Mouse (Mus musculus): Measurements from ENCODE around the gene Gm36864. TPM values are rescaled to one million over a fixed set of nuclear protein-coding genes. Genes with fewer than 3 reads are reported as not detected.
"Not testable (repeated sequence)": the region's sequence is repeated elsewhere in the genome, so short reads cannot be mapped to it uniquely, and the experiment has no call there.

Gene Gm36864
- total RNA-seq (2014; rRNA removed) = not detected in 2 replicates
- polyA plus RNA-seq (2012; rRNA removed) = not detected in 2 replicates

DNA sequence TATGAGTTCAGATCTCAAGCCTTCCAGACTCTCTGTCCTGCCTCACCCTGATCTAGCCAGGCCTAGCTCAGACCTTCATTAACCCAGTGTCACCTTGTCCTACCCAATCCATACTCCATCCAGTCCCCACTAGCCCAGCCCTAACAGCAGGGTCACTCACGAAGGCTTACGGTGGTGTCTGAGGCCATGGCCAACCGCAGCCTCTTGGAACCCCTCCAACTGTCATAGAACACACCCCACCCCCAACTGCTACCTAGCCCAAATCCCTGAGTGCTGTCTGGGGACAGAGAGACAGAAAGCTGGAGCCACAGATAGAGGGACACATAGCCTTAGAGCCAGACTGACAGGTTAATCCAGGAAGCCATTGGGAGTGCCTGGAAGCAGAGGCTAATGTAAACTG, at the start of gene Gm36864:
TSS of gene Gm36864 (plus strand) at position 269 of the 400 bp plus-strand sequence.
- no peak for DNase-seq (ENCODE audit: extremely low read depth, low read depth, low spot score)
- 58% methylated on average over 3 of the region's 3 CpGs for WGBS

DNA sequence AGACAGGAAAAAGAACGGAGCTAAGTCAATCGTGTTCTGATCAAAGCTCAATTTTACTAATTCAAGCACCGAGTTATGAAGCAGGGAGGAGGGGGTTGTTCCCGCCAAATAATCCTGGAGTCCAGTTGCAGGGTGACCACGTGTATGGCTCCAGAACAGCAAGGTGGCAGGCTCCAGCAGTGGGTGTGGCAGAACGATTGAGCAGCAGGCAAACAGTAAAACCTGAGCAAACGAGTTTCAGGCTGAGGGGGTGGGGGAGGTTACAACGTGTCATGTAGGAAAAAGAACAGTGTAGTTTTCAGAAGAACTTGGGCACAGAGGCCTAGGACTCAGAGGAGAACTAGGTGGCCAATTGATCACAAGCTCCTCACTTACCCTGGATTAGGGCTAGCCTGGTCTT, 49.5 kb upstream of the Gm36864 start:
- not testable (repeated sequence) for H3K27me3 ChIP-seq (ENCODE audit: control insufficient read depth, insufficient read depth, low read length); H3K4me1 ChIP-seq (ENCODE audit: control insufficient read depth, insufficient read depth, low read length); DNase-seq (ENCODE audit: extremely low read depth, low read depth, low spot score); H3K4me3 ChIP-seq (ENCODE audit: insufficient read depth, low read depth, low read length); H3K9ac ChIP-seq (ENCODE audit: low read depth, low read length); H3K27ac ChIP-seq (replicated peaks; ENCODE audit: insufficient read depth, low read depth, low read length); H3K36me3 ChIP-seq (ENCODE audit: control insufficient read depth, insufficient read depth, low read length); H3K79me2 ChIP-seq (ENCODE audit: control insufficient read depth, insufficient read depth, low read length)
- WGBS = 28% methylated on average over 8 of the region's 8 CpGs

More for the DNA sequence above, at the start of gene Gm36864:
- Histone ChIP-seq H3K4me1 (ENCODE audit: control insufficient read depth, insufficient read depth, low read length) (peaks cover 1% of the 10 kb centered on the region; the same call in 1 of the 2 replicates), H3K27me3 (ENCODE audit: control insufficient read depth, insufficient read depth, low read length) (no peaks in the 10 kb centered on the region), H3K4me3 (ENCODE audit: insufficient read depth, low read depth, low read length) (no peak within 1 kb of the TSS), H3K9ac (ENCODE audit: low read depth, low read length) (no peak within 1 kb of the TSS), H3K27ac (replicated peaks; ENCODE audit: insufficient read depth, low read depth, low read length) (no peak within 1 kb of the TSS), H3K36me3 (ENCODE audit: control insufficient read depth, insufficient read depth, low read length) (no peaks in the 10 kb centered on the region), H3K79me2 (ENCODE audit: control insufficient read depth, insufficient read depth, low read length) (no peaks in the 10 kb centered on the region)
- no peak for TF ChIP-seq CTCF (IDR thresholded peaks at IDR 0.05; ENCODE audit: low read depth, low read length)
- no peak for TF ChIP-seq POLR2A (IDR thresholded peaks at IDR 0.05; ENCODE audit: extremely low read depth, insufficient read depth, low read length)

DNA sequence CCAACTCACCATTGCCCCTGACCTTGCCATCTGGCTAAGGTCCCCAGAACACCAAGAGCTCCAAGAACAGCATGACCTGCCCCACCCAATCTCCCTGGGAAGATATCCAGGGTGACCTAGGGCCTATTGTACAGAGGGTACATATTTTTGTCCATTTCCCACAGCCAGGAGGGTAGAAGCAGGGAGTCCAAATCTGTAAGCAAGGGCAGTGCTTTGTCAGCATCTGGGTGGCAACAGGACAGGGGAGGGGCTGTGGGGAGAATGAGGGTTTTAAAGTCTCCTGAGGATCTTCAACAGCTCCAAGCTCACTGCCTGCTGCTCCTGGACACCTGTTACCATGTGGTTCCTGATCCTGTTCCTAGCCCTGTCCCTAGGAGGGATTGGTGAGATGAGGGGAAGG, 48.0 kb upstream of the Gm36864 start, which contains the start of gene Klk1b24:
TSS of gene Klk1b24 (plus strand) at position 301 of the 400 bp plus-strand sequence.
- not testable (repeated sequence) for H3K9ac ChIP-seq (ENCODE audit: low read depth, low read length); H3K79me2 ChIP-seq (ENCODE audit: control insufficient read depth, insufficient read depth, low read length); H3K4me3 ChIP-seq (ENCODE audit: insufficient read depth, low read depth, low read length); H3K4me1 ChIP-seq (ENCODE audit: control insufficient read depth, insufficient read depth, low read length); H3K36me3 ChIP-seq (ENCODE audit: control insufficient read depth, insufficient read depth, low read length); DNase-seq (ENCODE audit: extremely low read depth, low read depth, low spot score); H3K27ac ChIP-seq (replicated peaks; ENCODE audit: insufficient read depth, low read depth, low read length); H3K27me3 ChIP-seq (ENCODE audit: control insufficient read depth, insufficient read depth, low read length)

DNA sequence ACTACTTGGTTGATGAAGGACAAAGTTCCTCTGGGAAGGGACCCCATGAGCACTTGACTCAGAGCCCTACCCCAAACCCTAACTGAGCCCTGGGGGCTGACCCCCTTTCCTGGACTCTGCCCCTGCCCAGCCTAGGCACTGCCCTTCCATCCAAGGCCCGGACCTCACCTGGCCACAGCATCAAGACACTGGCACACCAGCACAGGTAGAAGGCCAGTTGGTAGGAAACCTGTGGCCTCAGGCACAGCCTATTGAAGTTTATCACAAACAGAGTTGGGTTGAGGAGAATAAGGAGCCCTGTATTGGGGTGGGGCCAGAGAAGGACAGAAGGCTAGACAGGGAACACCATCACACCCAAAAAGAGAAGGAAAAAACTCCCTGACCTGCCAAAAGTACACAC, 42.5 kb upstream of the Gm36864 start:
- H3K4me3 ChIP-seq (ENCODE audit: insufficient read depth, low read depth, low read length); H3K4me1 ChIP-seq (ENCODE audit: control insufficient read depth, insufficient read depth, low read length); H3K79me2 ChIP-seq (ENCODE audit: control insufficient read depth, insufficient read depth, low read length); H3K9ac ChIP-seq (ENCODE audit: low read depth, low read length); H3K27ac ChIP-seq (replicated peaks; ENCODE audit: insufficient read depth, low read depth, low read length); H3K36me3 ChIP-seq (ENCODE audit: control insufficient read depth, insufficient read depth, low read length); H3K27me3 ChIP-seq (ENCODE audit: control insufficient read depth, insufficient read depth, low read length); DNase-seq (ENCODE audit: extremely low read depth, low read depth, low spot score): not testable (repeated sequence)
- WGBS = 83% methylated on average over 1 of the region's 1 CpGs

DNA sequence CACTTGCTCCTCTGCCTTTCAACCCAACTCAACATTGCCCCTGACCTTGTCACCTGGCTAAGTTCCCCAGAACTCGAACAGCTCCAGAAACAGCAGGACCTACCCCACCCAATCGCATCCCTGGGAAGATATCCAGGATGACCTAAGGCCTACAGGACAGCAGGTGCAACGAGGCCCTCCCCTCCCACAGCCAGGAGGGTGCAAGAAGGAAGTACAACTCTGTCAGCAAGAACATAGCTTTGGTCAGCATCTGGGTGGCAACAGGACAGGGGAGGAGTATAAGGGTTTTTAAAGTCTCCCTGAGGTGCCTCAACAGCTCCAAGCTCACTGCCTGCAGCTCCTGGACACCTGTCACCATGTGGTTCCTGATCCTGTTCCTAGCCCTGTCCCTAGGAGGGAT, 38.1 kb upstream of the Gm36864 start, which contains the start of gene Klk1b3:
TSS of gene Klk1b3 (plus strand) at position 301 of the 400 bp plus-strand sequence.
- Histone ChIP-seq H3K4me1 (ENCODE audit: control insufficient read depth, insufficient read depth, low read length) (no peaks in the 10 kb centered on the region), H3K27ac (replicated peaks; ENCODE audit: insufficient read depth, low read depth, low read length) (no peak within 1 kb of the TSS), H3K36me3 (ENCODE audit: control insufficient read depth, insufficient read depth, low read length) (no peaks in the 10 kb centered on the region)

DNA sequence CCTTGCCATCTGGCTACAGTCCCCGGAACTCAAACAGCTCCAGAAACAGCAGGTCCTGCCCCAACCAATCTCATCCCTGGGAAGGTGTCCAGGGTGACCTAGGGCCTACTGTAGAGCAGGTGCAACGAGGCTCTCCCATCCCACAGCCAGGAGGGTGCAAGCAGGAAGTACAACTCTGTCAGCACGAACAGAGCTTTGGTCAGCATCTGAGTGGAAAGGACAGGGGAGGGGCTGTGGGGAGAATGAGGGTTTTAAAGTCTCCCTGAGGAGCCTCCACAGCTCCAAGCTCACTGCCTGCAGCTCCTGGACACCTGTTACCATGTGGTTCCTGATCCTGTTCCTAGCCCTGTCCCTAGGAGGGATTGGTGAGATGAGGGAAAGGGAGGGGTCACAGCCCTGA, 28.8 kb upstream of the Gm36864 start, which contains the start of gene Klk1b4:
TSS of gene Klk1b4 (plus strand) at position 301 of the 400 bp plus-strand sequence.
- H3K27ac ChIP-seq (replicated peaks; ENCODE audit: insufficient read depth, low read depth, low read length) = peak within 1 kb of the TSS; percentile 15; the same call in 1 of the 2 replicates
- H3K27me3 ChIP-seq (ENCODE audit: control insufficient read depth, insufficient read depth, low read length); H3K36me3 ChIP-seq (ENCODE audit: control insufficient read depth, insufficient read depth, low read length); H3K4me3 ChIP-seq (ENCODE audit: insufficient read depth, low read depth, low read length); H3K79me2 ChIP-seq (ENCODE audit: control insufficient read depth, insufficient read depth, low read length); H3K9ac ChIP-seq (ENCODE audit: low read depth, low read length): not testable (repeated sequence)
- DNase-seq (ENCODE audit: extremely low read depth, low read depth, low spot score) = peak; percentile 69
- peaks cover 15% of the 10 kb centered on the region for H3K4me1 ChIP-seq (ENCODE audit: control insufficient read depth, insufficient read depth, low read length)
- 10% methylated on average over 3 of the region's 3 CpGs for WGBS

More for the DNA sequence above, 38.1 kb upstream of the Gm36864 start, which contains the start of gene Klk1b3:
- no peaks in the 10 kb centered on the region for H3K79me2 ChIP-seq (ENCODE audit: control insufficient read depth, insufficient read depth, low read length)
- DNase-seq (ENCODE audit: extremely low read depth, low read depth, low spot score) = no peak
- H3K9ac ChIP-seq (ENCODE audit: low read depth, low read length) = no peak within 1 kb of the TSS
- no peak for TF ChIP-seq POLR2A (IDR thresholded peaks at IDR 0.05; ENCODE audit: extremely low read depth, insufficient read depth, low read length)
- no peak for TF ChIP-seq CTCF (IDR thresholded peaks at IDR 0.05; ENCODE audit: low read depth, low read length)
- no peaks in the 10 kb centered on the region; the same call in 1 of the 2 replicates for H3K27me3 ChIP-seq (ENCODE audit: control insufficient read depth, insufficient read depth, low read length)
- no peak within 1 kb of the TSS for H3K4me3 ChIP-seq (ENCODE audit: insufficient read depth, low read depth, low read length)
- WGBS = 59% methylated on average over 3 of the region's 3 CpGs

All from liver, adult 2 months (tissue).